Mouse (Mus musculus) cerebellum, adult 8-10 months (tissue): Measurements from ENCODE around the gene Gm28047.

ENCODE experiments used
- DNase-seq: peaks from one replicate; pipeline ENCODE4 v3.0.0; 2022

Gm28047 gene

DNA sequence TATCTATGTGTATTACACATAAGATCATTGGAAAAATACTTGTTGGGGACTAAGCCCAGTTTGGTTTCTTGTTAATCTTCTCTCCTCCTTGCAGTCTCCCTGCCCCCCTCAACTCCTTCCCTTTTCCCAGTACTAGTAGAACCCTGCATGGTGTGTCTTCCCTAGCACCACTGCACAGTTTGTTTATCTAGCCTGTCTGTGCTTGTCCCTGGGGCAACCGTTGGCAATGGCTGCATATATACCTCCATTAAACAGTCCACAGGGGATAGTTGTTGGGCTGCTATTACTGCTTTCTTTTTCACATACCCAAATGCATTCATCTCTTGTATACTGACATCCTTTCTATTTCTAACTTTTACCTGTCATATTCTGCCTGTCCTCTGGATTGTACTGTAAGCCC is 137.2 kb downstream of the Gm28047 start:
- no peak for DNase-seq

DNA sequence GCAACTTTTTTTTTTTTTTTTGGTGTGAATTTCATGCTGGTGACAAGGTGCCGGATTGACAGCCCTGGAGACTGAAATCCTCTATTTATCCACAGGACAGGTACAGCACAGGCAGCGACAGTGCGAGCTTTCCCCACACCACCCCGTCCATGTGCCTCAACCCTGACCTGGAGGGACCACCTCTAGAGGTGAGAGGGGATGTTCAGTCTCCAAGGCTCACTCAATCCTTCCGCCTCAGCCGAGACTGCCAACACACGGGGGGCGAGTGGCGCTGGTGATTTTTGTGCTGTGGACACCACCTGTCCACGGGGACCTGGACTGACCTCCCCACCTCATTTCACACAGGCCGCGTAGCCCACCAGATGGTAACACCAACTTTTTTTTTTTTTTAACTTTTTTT is 139.0 kb downstream of the Gm28047 start:
- no peak for DNase-seq

DNA sequence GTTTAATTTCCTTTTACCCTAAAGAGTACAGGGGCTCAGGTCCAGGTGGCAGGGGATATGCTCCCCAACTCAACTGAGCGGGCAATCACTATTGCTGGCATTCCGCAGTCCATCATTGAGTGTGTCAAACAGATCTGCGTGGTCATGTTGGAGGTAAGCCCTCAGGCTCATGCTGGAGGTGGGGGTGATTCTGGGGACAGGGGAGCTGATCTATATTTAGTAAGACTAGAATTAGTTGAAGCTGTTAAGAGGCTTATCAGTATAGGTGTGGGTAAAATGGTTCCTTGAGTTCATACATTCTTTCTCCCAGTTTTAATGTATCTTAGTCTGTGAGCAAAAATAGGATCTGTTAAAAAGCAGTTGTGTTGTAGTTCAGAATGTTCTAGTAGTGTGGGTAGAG is 141.7 kb downstream of the Gm28047 start:
- no peak for DNase-seq

DNA sequence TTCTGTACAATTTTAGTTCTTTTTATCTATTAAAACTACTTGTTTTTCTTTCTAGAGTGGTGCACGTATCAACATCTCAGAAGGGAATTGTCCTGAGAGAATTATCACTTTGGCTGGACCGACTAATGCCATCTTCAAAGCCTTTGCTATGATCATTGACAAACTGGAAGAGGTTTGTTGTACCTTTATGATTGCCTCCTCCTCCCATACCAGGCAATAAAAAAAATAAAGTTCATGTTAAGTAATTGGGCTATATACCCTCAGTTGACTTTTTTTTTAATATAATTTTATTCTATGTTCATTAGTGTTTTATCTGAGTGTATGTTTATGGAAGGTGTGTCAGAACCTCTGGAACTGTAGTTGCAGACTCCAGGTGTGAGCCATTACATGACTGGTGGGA is 150.3 kb downstream of the Gm28047 start:
- no peak for DNase-seq
